Mouse (Mus musculus): ENCODE results near the gene Tanc2. TPM values are rescaled to one million over a fixed set of nuclear protein-coding genes. Genes with fewer than 3 reads are reported as not detected.

Tanc2 gene
- polyA plus RNA-seq, 1 experiment = 18.7 TPM

- H3K27me3 ChIP-seq (ENCODE audit: control insufficient read depth, insufficient read depth, low read length) = no peaks in the 10 kb centered on the region
- H3K4me3 ChIP-seq (replicated peaks; ENCODE audit: insufficient read depth, low read depth, low read length) = no peak overlapping the region
- peaks cover 5% of the 10 kb centered on the region; the same call in 1 of the 2 replicates for H3K4me1 ChIP-seq (ENCODE audit: control insufficient read depth, insufficient read depth, low read length)
- no peak for DNase-seq
- H3K27ac ChIP-seq (ENCODE audit: insufficient read depth, low read length) = no peak overlapping the region
- no peak for TF ChIP-seq POLR2A (IDR thresholded peaks at IDR 0.05; ENCODE audit: borderline replicate concordance, insufficient read depth, low read length)
- TF ChIP-seq CTCF (IDR thresholded peaks at IDR 0.05; ENCODE audit: borderline replicate concordance, insufficient read depth, low read depth, low read length) = no peak
Observed at GRCm38 (mm10) chr11:105577211-105577610, 12.6 kb upstream of the Tanc2 start.

GRCm38 (mm10) chr11:105582020-105582419 lies 7.8 kb upstream of the Tanc2 start:
- no peaks in the 10 kb centered on the region for H3K4me1 ChIP-seq (ENCODE audit: control insufficient read depth, insufficient read depth, low read length)
- H3K4me3 ChIP-seq (replicated peaks; ENCODE audit: insufficient read depth, low read depth, low read length) = no peak overlapping the region
- no peaks in the 10 kb centered on the region for H3K27me3 ChIP-seq (ENCODE audit: control insufficient read depth, insufficient read depth, low read length)
- no peak overlapping the region for H3K27ac ChIP-seq (ENCODE audit: insufficient read depth, low read length)
- no peak for TF ChIP-seq CTCF (IDR thresholded peaks at IDR 0.05; ENCODE audit: borderline replicate concordance, insufficient read depth, low read depth, low read length)
- no peak for TF ChIP-seq POLR2A (IDR thresholded peaks at IDR 0.05; ENCODE audit: borderline replicate concordance, insufficient read depth, low read length)
- 95% methylated on average over 3 of the region's 3 CpGs for WGBS
- no peak for DNase-seq

GRCm38 (mm10) chr11:105589231-105589876 lies 432 bp upstream of the Tanc2 start:
- TF ChIP-seq POLR2A (IDR thresholded peaks at IDR 0.05; ENCODE audit: borderline replicate concordance, insufficient read depth, low read length) = no peak
- no peak for TF ChIP-seq CTCF (IDR thresholded peaks at IDR 0.05; ENCODE audit: borderline replicate concordance, insufficient read depth, low read depth, low read length)
- H3K4me3 ChIP-seq (replicated peaks; ENCODE audit: insufficient read depth, low read depth, low read length) = peak overlapping the region; percentile 92
- DNase-seq = peak; percentile 81 to 87
- WGBS = under 1% methylated on average over 49 of the region's 70 CpGs
- H3K27me3 ChIP-seq (ENCODE audit: control insufficient read depth, insufficient read depth, low read length) = no peaks in the 10 kb centered on the region
- peak overlapping the region; percentile 29; the same call in 1 of the 2 replicates for H3K27ac ChIP-seq (ENCODE audit: insufficient read depth, low read length)
- peaks cover 2% of the 10 kb centered on the region; the same call in 1 of the 2 replicates for H3K4me1 ChIP-seq (ENCODE audit: control insufficient read depth, insufficient read depth, low read length)

GRCm38 (mm10) chr11:105591905-105592304 lies 2.1 kb downstream of the Tanc2 start:
- peak; percentile 59; the same call in 1 of the 2 replicates for TF ChIP-seq CTCF (IDR thresholded peaks at IDR 0.05; ENCODE audit: borderline replicate concordance, insufficient read depth, low read depth, low read length)
- no peak for TF ChIP-seq POLR2A (IDR thresholded peaks at IDR 0.05; ENCODE audit: borderline replicate concordance, insufficient read depth, low read length)
- H3K4me3 ChIP-seq (replicated peaks; ENCODE audit: insufficient read depth, low read depth, low read length) = no peak overlapping the region
- WGBS = 53% methylated on average over 1 of the region's 1 CpGs
- peak; percentile 22 to 74 for DNase-seq
- H3K4me1 ChIP-seq (ENCODE audit: control insufficient read depth, insufficient read depth, low read length) = peaks cover 2% of the 10 kb centered on the region; the same call in 1 of the 2 replicates
- no peaks in the 10 kb centered on the region for H3K27me3 ChIP-seq (ENCODE audit: control insufficient read depth, insufficient read depth, low read length)
- H3K27ac ChIP-seq (ENCODE audit: insufficient read depth, low read length) = no peak overlapping the region

GRCm38 (mm10) chr11:105602177-105602576 lies 12.4 kb downstream of the Tanc2 start:
- no peak overlapping the region for H3K27ac ChIP-seq (ENCODE audit: insufficient read depth, low read length)
- DNase-seq = no peak
- H3K27me3 ChIP-seq (ENCODE audit: control insufficient read depth, insufficient read depth, low read length) = no peaks in the 10 kb centered on the region
- no peaks in the 10 kb centered on the region for H3K4me1 ChIP-seq (ENCODE audit: control insufficient read depth, insufficient read depth, low read length)
- H3K4me3 ChIP-seq (replicated peaks; ENCODE audit: insufficient read depth, low read depth, low read length) = no peak overlapping the region
- no peak for TF ChIP-seq POLR2A (IDR thresholded peaks at IDR 0.05; ENCODE audit: borderline replicate concordance, insufficient read depth, low read length)
- no peak for TF ChIP-seq CTCF (IDR thresholded peaks at IDR 0.05; ENCODE audit: borderline replicate concordance, insufficient read depth, low read depth, low read length)

- TF ChIP-seq CTCF (IDR thresholded peaks at IDR 0.05; ENCODE audit: borderline replicate concordance, insufficient read depth, low read depth, low read length) (no peak), POLR2A (IDR thresholded peaks at IDR 0.05; ENCODE audit: borderline replicate concordance, insufficient read depth, low read length) (no peak)
- DNase-seq = no peak
- Histone ChIP-seq H3K27ac (ENCODE audit: insufficient read depth, low read length) (no peak overlapping the region), H3K4me3 (replicated peaks; ENCODE audit: insufficient read depth, low read depth, low read length) (no peak overlapping the region), H3K4me1 (ENCODE audit: control insufficient read depth, insufficient read depth, low read length) (no peaks in the 10 kb centered on the region), H3K27me3 (ENCODE audit: control insufficient read depth, insufficient read depth, low read length) (no peaks in the 10 kb centered on the region)
- WGBS = 95% methylated on average over 1 of the region's 1 CpGs
Observed at GRCm38 (mm10) chr11:105626201-105626600, 36.4 kb downstream of the Tanc2 start.

GRCm38 (mm10) chr11:105643995-105644394 lies 54.2 kb downstream of the Tanc2 start:
- no peak for TF ChIP-seq CTCF (IDR thresholded peaks at IDR 0.05; ENCODE audit: borderline replicate concordance, insufficient read depth, low read depth, low read length)
- TF ChIP-seq POLR2A (IDR thresholded peaks at IDR 0.05; ENCODE audit: borderline replicate concordance, insufficient read depth, low read length) = no peak
- Histone ChIP-seq H3K4me3 (replicated peaks; ENCODE audit: insufficient read depth, low read depth, low read length) (no peak overlapping the region), H3K27me3 (ENCODE audit: control insufficient read depth, insufficient read depth, low read length) (no peaks in the 10 kb centered on the region), H3K27ac (ENCODE audit: insufficient read depth, low read length) (no peak overlapping the region), H3K4me1 (ENCODE audit: control insufficient read depth, insufficient read depth, low read length) (no peaks in the 10 kb centered on the region)
- no peak for DNase-seq

GRCm38 (mm10) chr11:105648026-105648425 lies 58.2 kb downstream of the Tanc2 start:
- H3K27ac ChIP-seq (ENCODE audit: insufficient read depth, low read length) = no peak overlapping the region
- no peaks in the 10 kb centered on the region for H3K4me1 ChIP-seq (ENCODE audit: control insufficient read depth, insufficient read depth, low read length)
- DNase-seq = no peak
- H3K27me3 ChIP-seq (ENCODE audit: control insufficient read depth, insufficient read depth, low read length) = no peaks in the 10 kb centered on the region
- no peak overlapping the region for H3K4me3 ChIP-seq (replicated peaks; ENCODE audit: insufficient read depth, low read depth, low read length)
- 94% methylated on average over 2 of the region's 2 CpGs for WGBS
- TF ChIP-seq CTCF (IDR thresholded peaks at IDR 0.05; ENCODE audit: borderline replicate concordance, insufficient read depth, low read depth, low read length) (no peak), POLR2A (IDR thresholded peaks at IDR 0.05; ENCODE audit: borderline replicate concordance, insufficient read depth, low read length) (no peak)
